Mouse (Mus musculus) E14TG2a.4 (cell line): Measurements from ENCODE around the gene Ush1c.

ENCODE experiments used
- CTCF ChIP-seq: conservative IDR thresholded peaks from 2 replicates; pipeline ENCODE4 v1.5.1; 2014; ENCODE audit warnings: low read length
- POU5F1 ChIP-seq: IDR thresholded peaks from 2 replicates; pipeline ENCODE4 v1.6.1; 2014; ENCODE audit warnings: low read length, borderline replicate concordance

GRCm38 (mm10) chr7:46179431-46180275 is 58.6 kb downstream of the Ush1c start, which contains the start of gene Abcc8:
- TF ChIP-seq CTCF: no peak
- TF ChIP-seq POU5F1: no peak
